Mouse (Mus musculus): ENCODE data around the gene Gm29735. TPM values are rescaled to one million over a fixed set of nuclear protein-coding genes. Genes with fewer than 3 reads are reported as not detected.
"Not testable (repeated sequence)": the region's sequence is repeated elsewhere in the genome, so short reads cannot be mapped to it uniquely, and the experiment has no call there.

The Gm29735 gene
- not detected in 2 replicates for polyA plus RNA-seq (2014; fragmentation: Nextera tagmentation; extraction: Ambion mirVana)

- H3K4me2 ChIP-seq (ENCODE audit: low read depth); H3K27me3 ChIP-seq (ENCODE audit: control insufficient read depth, insufficient read depth, low read length); H3K9ac ChIP-seq (ENCODE audit: low read length); H3K9me3 ChIP-seq (ENCODE audit: control insufficient read depth, low read length); H3K36me3 ChIP-seq (ENCODE audit: control insufficient read depth, insufficient read depth, low read length); H3K27ac ChIP-seq (ENCODE audit: low read depth, low read length); H3K4me3 ChIP-seq (ENCODE audit: low read depth, low read length); H3K4me1 ChIP-seq (ENCODE audit: control insufficient read depth, insufficient read depth, low read length); DNase-seq (ENCODE audit: low spot score); ATAC-seq (ENCODE audit: insufficient read depth, low FRiP score, low TSS enrichment): not testable (repeated sequence)
- WGBS = 61% methylated on average over 2 of the region's 2 CpGs
Observed at GRCm38 (mm10) chr7:142157013-142157412, at the start of gene Gm29735. Gene Gm29735 (minus strand): TSS chr7:142157113.

GRCm38 (mm10) chr7:142205488-142205887 is 48.6 kb upstream of the Gm29735 start:
- DNase-seq (ENCODE audit: low spot score) = no peak
- Histone ChIP-seq H3K9ac (ENCODE audit: low read length) (no peak overlapping the region), H3K27me3 (ENCODE audit: control insufficient read depth, insufficient read depth, low read length) (no peaks in the 10 kb centered on the region), H3K27ac (ENCODE audit: low read depth, low read length) (no peak overlapping the region), H3K9me3 (ENCODE audit: control insufficient read depth, low read length) (no peaks in the 10 kb centered on the region), H3K4me3 (ENCODE audit: low read depth, low read length) (no peak overlapping the region), H3K4me1 (ENCODE audit: control insufficient read depth, insufficient read depth, low read length) (no peaks in the 10 kb centered on the region), H3K36me3 (ENCODE audit: control insufficient read depth, insufficient read depth, low read length) (no peaks in the 10 kb centered on the region), H3K4me2 (ENCODE audit: low read depth) (no peak overlapping the region)
- ATAC-seq (ENCODE audit: insufficient read depth, low FRiP score, low TSS enrichment) = no peak

GRCm38 (mm10) chr7:142201064-142201463 is 44.2 kb upstream of the Gm29735 start, which contains the start of gene Krtap5-3:
Gene Krtap5-3 (plus strand): TSS chr7:142201364.
- H3K27me3 ChIP-seq (ENCODE audit: control insufficient read depth, insufficient read depth, low read length) = no peaks in the 10 kb centered on the region
- WGBS = 47% methylated on average over 1 of the region's 1 CpGs
- no peaks in the 10 kb centered on the region for H3K4me1 ChIP-seq (ENCODE audit: control insufficient read depth, insufficient read depth, low read length)
- H3K27ac ChIP-seq (ENCODE audit: low read depth, low read length) = no peak within 1 kb of the TSS
- H3K36me3 ChIP-seq (ENCODE audit: control insufficient read depth, insufficient read depth, low read length) = no peaks in the 10 kb centered on the region
- ATAC-seq (ENCODE audit: insufficient read depth, low FRiP score, low TSS enrichment) (no peak), DNase-seq (ENCODE audit: low spot score) (no peak)
- H3K9ac ChIP-seq (ENCODE audit: low read length) = no peak within 1 kb of the TSS
- no peak within 1 kb of the TSS for H3K4me3 ChIP-seq (ENCODE audit: low read depth, low read length)
- H3K4me2 ChIP-seq (ENCODE audit: low read depth) = no peak within 1 kb of the TSS
- no peaks in the 10 kb centered on the region for H3K9me3 ChIP-seq (ENCODE audit: control insufficient read depth, low read length)

DNA sequence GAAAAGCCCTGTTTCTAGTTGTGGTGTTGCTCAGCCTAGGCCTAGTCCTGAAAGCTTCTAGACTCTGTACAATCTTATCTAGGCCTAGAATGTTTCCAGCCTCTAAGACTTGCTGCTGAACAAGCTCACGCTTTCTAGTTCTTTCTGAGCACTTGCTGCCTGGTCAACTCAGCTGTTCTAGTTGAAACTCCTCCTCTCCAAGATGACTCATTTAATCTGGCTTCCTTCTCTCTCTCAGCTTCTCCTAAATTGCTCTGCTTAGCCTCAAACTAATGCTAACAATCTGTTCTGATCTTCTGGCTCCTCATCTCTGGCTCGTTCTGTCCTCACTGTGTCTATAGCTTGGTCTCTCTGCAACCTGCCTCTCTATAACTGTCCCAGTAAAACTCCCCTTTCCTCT is 41.8 kb upstream of the Gm29735 start:
- H3K4me2 ChIP-seq (ENCODE audit: low read depth) = no peak overlapping the region
- DNase-seq (ENCODE audit: low spot score) = no peak
- H3K9me3 ChIP-seq (ENCODE audit: control insufficient read depth, low read length) = no peaks in the 10 kb centered on the region
- ATAC-seq (ENCODE audit: insufficient read depth, low FRiP score, low TSS enrichment) = no peak
- no peaks in the 10 kb centered on the region for H3K4me1 ChIP-seq (ENCODE audit: control insufficient read depth, insufficient read depth, low read length)
- H3K9ac ChIP-seq (ENCODE audit: low read length) = no peak overlapping the region
- no peak overlapping the region for H3K4me3 ChIP-seq (ENCODE audit: low read depth, low read length)
- H3K27me3 ChIP-seq (ENCODE audit: control insufficient read depth, insufficient read depth, low read length) = no peaks in the 10 kb centered on the region
- no peaks in the 10 kb centered on the region for H3K36me3 ChIP-seq (ENCODE audit: control insufficient read depth, insufficient read depth, low read length)
- 77% methylated on average over 2 of the region's 2 CpGs for WGBS
- H3K27ac ChIP-seq (ENCODE audit: low read depth, low read length) = no peak overlapping the region

DNA sequence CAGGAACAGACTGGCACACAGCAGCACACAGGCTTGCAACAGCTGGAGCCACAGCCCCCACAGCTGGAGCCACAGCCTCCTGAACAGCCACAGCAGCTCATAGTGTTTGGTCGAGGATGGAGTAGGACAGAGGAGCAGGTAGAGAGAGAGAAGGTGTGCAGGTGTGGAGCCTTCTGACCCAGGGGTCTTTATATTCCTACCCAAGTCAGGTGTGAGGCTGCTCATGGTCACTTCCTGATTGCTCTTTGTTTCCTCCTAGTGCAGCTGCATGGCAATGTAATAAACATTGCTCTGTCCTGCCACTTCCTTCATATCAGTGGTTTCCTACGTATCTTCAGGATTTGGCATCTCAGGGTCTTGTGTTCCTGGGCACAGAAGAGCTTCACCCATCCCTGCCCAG is 33.4 kb upstream of the Gm29735 start, which contains the start of gene Gm10153:
Gm10153 (minus strand) TSS at position 101 of the 400 bp plus-strand sequence.
- H3K9me3 ChIP-seq (ENCODE audit: control insufficient read depth, low read length) = no peaks in the 10 kb centered on the region
- DNase-seq (ENCODE audit: low spot score) (no peak), ATAC-seq (ENCODE audit: insufficient read depth, low FRiP score, low TSS enrichment) (no peak)
- 39% methylated on average over 2 of the region's 2 CpGs for WGBS
- no peak within 1 kb of the TSS for H3K4me2 ChIP-seq (ENCODE audit: low read depth)
- no peak within 1 kb of the TSS for H3K4me3 ChIP-seq (ENCODE audit: low read depth, low read length)
- no peaks in the 10 kb centered on the region for H3K27me3 ChIP-seq (ENCODE audit: control insufficient read depth, insufficient read depth, low read length)
- H3K9ac ChIP-seq (ENCODE audit: low read length) = no peak within 1 kb of the TSS
- no peak within 1 kb of the TSS for H3K27ac ChIP-seq (ENCODE audit: low read depth, low read length)
- no peaks in the 10 kb centered on the region for H3K4me1 ChIP-seq (ENCODE audit: control insufficient read depth, insufficient read depth, low read length)
- H3K36me3 ChIP-seq (ENCODE audit: control insufficient read depth, insufficient read depth, low read length) = no peaks in the 10 kb centered on the region

DNA sequence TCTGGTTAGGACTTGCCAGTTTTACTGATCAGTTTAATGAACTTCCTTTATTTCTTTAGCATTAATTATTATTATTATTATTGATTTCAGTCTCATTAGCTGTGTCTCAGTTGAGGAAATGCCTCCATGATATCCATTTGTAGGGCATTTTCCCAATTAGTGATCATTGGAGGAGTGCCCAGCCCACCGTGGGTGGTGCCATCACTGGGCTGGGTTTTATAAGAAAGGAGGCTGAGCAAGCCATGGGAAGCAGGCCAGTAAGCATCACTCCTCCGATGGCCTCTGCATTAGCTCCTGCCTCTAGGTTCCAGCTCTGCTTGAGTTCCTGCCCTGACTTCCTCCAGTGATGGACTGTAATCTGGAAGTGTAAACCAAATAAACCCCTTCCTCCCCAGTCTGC is 31.2 kb upstream of the Gm29735 start:
- no peak for DNase-seq (ENCODE audit: low spot score)
- Histone ChIP-seq H3K27me3 (ENCODE audit: control insufficient read depth, insufficient read depth, low read length) (no peaks in the 10 kb centered on the region), H3K36me3 (ENCODE audit: control insufficient read depth, insufficient read depth, low read length) (no peaks in the 10 kb centered on the region), H3K4me2 (ENCODE audit: low read depth) (no peak overlapping the region), H3K4me3 (ENCODE audit: low read depth, low read length) (no peak overlapping the region), H3K9me3 (ENCODE audit: control insufficient read depth, low read length) (no peaks in the 10 kb centered on the region), H3K4me1 (ENCODE audit: control insufficient read depth, insufficient read depth, low read length) (no peaks in the 10 kb centered on the region), H3K9ac (ENCODE audit: low read length) (no peak overlapping the region), H3K27ac (ENCODE audit: low read depth, low read length) (no peak overlapping the region)
- 79% methylated on average over 2 of the region's 2 CpGs for WGBS
- ATAC-seq (ENCODE audit: insufficient read depth, low FRiP score, low TSS enrichment) = no peak

DNA sequence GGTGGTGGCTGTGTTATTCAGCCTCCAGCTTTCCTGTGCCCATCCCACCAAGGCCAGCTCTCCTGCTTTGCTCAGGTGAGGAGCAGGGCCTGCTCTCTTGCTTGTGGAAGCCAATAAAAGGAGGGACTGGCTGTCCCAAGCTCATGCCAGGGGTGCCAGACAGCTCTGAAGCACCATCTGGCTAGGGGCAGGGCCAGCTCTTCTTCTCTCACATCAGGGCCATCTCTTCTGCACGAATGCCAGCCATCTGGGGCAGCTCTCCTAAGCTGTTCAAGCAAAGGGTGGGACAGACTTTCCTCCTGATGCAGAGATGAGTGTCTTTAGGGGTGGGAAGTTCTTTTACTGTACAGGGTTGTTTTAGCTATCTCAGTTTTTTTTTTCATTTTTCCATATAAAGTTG is 24.1 kb upstream of the Gm29735 start:
- H3K9me3 ChIP-seq (ENCODE audit: control insufficient read depth, low read length) = no peaks in the 10 kb centered on the region
- H3K27me3 ChIP-seq (ENCODE audit: control insufficient read depth, insufficient read depth, low read length) = no peaks in the 10 kb centered on the region
- no peak overlapping the region for H3K4me3 ChIP-seq (ENCODE audit: low read depth, low read length)
- H3K27ac ChIP-seq (ENCODE audit: low read depth, low read length) = no peak overlapping the region
- no peak overlapping the region for H3K9ac ChIP-seq (ENCODE audit: low read length)
- DNase-seq (ENCODE audit: low spot score) = no peak
- H3K36me3 ChIP-seq (ENCODE audit: control insufficient read depth, insufficient read depth, low read length) = no peaks in the 10 kb centered on the region
- H3K4me1 ChIP-seq (ENCODE audit: control insufficient read depth, insufficient read depth, low read length) = no peaks in the 10 kb centered on the region
- H3K4me2 ChIP-seq (ENCODE audit: low read depth) = no peak overlapping the region
- WGBS = 53% methylated on average over 1 of the region's 1 CpGs
- no peak for ATAC-seq (ENCODE audit: insufficient read depth, low FRiP score, low TSS enrichment)

DNA sequence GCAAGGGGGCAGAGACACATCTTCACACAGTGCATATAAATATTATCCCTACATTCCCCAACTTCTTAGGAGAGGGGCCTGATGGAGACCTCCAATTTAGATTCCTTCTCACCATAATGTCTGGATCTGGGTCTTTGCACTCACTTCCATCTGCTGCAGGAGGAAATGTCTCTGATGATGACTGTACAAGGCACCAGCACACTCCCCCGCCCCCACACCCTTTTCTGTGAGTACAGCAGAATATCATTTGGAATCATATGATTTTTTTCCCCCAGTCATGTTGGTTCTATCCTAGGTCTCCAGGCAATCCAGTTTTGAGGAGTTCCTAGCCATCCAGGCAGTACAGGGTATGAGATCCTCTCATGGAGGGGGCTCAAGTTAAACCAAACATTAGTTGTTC is 21.8 kb upstream of the Gm29735 start:
- Histone ChIP-seq H3K36me3 (ENCODE audit: control insufficient read depth, insufficient read depth, low read length) (no peaks in the 10 kb centered on the region), H3K9me3 (ENCODE audit: control insufficient read depth, low read length) (no peaks in the 10 kb centered on the region), H3K27me3 (ENCODE audit: control insufficient read depth, insufficient read depth, low read length) (no peaks in the 10 kb centered on the region), H3K4me3 (ENCODE audit: low read depth, low read length) (no peak overlapping the region), H3K4me1 (ENCODE audit: control insufficient read depth, insufficient read depth, low read length) (no peaks in the 10 kb centered on the region), H3K9ac (ENCODE audit: low read length) (no peak overlapping the region), H3K27ac (ENCODE audit: low read depth, low read length) (no peak overlapping the region), H3K4me2 (ENCODE audit: low read depth) (no peak overlapping the region)
- no peak for DNase-seq (ENCODE audit: low spot score)
- ATAC-seq (ENCODE audit: insufficient read depth, low FRiP score, low TSS enrichment) = no peak
- WGBS = 89% methylated on average over 1 of the region's 1 CpGs

- H3K9me3 ChIP-seq (ENCODE audit: control insufficient read depth, low read length); H3K4me2 ChIP-seq (ENCODE audit: low read depth); ATAC-seq (ENCODE audit: insufficient read depth, low FRiP score, low TSS enrichment); H3K4me3 ChIP-seq (ENCODE audit: low read depth, low read length); H3K27ac ChIP-seq (ENCODE audit: low read depth, low read length); H3K9ac ChIP-seq (ENCODE audit: low read length); DNase-seq (ENCODE audit: low spot score); H3K36me3 ChIP-seq (ENCODE audit: control insufficient read depth, insufficient read depth, low read length); H3K27me3 ChIP-seq (ENCODE audit: control insufficient read depth, insufficient read depth, low read length); H3K4me1 ChIP-seq (ENCODE audit: control insufficient read depth, insufficient read depth, low read length): not testable (repeated sequence)
Observed at GRCm38 (mm10) chr7:142175905-142176304, 19.0 kb upstream of the Gm29735 start, which contains the start of gene Krtap5-2. Gene Krtap5-2 (minus strand): TSS chr7:142176005.
